Mouse (Mus musculus): Measurements from ENCODE around the gene Ifngr2. TPM values are rescaled to one million over a fixed set of nuclear protein-coding genes. Genes with fewer than 3 reads are reported as not detected.

The Ifngr2 gene
- total RNA-seq, 2 experiments from 2014 or later, result 73.3 to 106 TPM

DNA sequence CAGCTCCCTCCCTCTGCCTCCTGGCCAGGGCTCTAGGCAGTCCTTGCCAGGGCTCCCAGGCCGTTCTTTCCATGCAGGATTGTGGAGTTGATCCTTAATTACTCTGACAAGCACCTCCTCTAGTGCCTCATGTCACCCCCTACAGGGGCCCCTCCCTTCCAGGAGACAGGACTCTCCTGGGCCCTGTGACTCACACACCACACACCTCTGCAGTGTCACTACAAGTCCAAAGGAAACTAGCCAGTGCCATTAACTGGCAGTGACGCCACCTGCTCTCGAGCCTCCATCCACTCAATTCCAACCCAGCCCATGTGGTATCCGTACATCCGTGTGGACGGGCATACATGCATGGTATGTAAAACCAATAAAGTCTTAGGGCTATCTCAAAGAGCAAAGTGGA lies 12.0 kb upstream of the Ifngr2 start:
- no peak for DNase-seq (ENCODE audit: low spot score in 2 of 2)

- no peak for DNase-seq (ENCODE audit: low spot score in 2 of 2)
These were observed 10.5 kb upstream of the Ifngr2 start for GRCm38 (mm10) chr16:91536372-91536771.

DNA sequence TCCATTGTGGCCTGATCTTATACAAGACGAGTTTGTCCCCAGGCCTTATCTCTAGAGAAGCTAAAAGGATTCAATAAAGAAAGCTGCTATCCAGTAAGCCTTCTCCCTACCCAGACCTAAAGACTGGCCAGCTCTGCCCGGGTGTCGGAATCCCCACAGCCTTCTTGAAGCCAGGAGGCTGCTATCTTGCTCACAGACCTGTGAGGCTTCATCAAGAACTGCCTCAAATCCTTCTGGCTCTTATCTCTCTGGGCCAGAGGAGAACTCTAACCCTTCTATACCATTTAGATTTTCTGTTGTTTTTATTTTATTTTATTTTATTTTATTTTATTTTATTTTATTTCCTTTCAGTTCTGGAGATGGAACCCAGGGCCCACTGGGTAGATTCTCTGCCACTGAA lies 9.8 kb upstream of the Ifngr2 start:
- no peak for DNase-seq (ENCODE audit: low spot score in 2 of 2)

- no peak for DNase-seq (ENCODE audit: low spot score in 2 of 2)
These were observed 8.8 kb upstream of the Ifngr2 start for GRCm38 (mm10) chr16:91538051-91538450.

GRCm38 (mm10) chr16:91538513-91538912 lies 8.4 kb upstream of the Ifngr2 start:
- no peak for DNase-seq (ENCODE audit: low spot score in 2 of 2)

- peak; percentile 50 to 63 for DNase-seq (ENCODE audit: low spot score in 2 of 2)
These were observed 5.2 kb upstream of the Ifngr2 start for GRCm38 (mm10) chr16:91541573-91542081.

DNA sequence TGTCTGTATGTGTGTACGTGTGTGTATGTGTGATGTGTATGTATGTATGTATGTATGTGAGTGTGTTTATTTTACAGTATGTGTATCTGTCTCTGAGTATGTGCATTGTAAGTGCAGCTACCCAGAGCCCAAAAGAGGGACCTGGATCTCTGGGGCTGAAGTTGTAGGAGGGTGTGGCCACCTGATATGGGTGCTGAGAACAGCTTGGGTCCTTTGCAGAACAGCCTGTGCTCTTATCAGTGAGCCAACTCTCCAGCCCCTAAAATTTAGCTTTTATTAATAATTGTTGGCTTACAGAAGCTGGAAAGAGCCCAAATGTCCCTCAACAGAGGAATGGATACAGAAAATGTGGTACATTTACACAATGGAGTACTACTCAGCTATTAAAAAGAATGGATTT lies 3.3 kb upstream of the Ifngr2 start:
- no peak for DNase-seq (ENCODE audit: low spot score in 2 of 2)

DNA sequence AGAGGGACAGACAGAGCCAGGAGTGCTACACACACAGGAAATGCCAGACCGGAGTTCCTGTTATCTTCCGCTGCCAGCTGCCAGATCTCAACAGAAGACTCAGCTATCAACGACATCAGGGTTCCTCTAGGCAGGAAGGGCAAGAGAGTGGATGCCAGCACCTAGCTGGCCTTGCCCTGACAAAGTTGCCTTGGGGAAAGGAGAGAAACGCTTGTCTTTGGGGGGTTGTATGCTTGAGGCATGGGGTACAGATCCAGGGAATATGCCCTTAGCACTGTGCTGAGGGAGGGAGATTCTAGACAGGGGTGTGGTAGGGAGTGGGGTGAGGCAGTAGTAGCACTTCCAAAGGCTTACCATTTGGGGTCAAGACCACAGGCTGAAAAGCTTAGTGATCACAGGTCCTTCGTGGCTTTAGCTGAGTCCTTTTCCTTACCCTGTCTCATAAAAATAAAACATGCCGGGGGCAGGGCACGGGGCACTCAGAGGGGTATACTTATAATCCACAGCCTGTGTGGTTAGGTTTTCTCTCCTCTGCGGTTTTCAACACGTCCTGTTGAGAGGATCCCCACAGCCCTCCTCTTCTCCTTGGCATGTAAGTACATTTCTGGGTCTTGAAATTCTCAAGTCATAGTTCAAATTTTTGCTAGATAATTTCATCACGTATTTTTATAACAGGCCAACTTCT lies 1.1 kb upstream of the Ifngr2 start:
- no peak for DNase-seq (ENCODE audit: low spot score in 2 of 2)

DNA sequence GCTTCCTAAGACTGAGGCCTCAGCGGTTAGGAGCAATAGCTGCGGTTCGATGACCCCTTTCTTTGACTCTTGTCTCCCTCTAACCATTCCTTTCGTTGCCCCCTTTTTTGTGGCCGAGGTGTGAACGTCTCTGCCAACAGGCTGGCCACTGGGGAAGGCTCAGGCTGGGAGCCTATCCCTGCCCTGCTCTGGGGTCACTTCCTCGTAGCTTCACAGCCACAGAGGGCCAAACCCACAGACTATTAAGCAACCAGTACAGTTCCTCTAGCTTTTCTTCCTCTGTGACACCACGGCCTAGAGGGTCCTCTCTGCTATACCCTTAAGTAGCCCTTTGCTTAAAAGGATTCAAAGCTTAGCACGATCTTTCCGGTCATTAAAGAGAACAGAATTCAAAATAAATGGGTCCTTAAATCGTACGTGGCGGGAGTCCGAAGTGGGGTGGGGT lies 459 bp upstream of the Ifngr2 start:
- no peak for DNase-seq (ENCODE audit: low spot score in 2 of 2)

DNA sequence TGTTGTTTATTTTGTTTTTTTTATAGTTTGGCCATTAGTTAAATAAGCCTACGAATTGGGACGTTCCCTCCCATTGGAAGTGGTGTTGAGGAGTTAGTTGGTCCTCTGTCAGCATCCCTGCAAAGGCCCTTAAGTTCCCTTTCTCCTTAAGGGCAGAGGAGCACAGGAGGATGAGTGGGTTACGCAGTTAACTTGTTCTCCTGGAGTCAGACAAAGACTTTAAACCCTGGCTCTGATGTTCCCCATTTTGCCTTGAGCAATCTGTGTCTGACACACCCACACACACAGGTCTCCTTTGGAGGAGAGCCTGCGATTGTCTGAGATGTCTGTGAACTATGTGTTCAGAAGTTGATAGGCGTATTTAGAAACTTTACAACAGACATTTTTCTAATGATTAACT lies 1.1 kb downstream of the Ifngr2 start:
- no peak for DNase-seq (ENCODE audit: low spot score in 2 of 2)

GRCm38 (mm10) chr16:91548586-91548985 lies 1.7 kb downstream of the Ifngr2 start:
- no peak for DNase-seq (ENCODE audit: low spot score in 2 of 2)

DNA sequence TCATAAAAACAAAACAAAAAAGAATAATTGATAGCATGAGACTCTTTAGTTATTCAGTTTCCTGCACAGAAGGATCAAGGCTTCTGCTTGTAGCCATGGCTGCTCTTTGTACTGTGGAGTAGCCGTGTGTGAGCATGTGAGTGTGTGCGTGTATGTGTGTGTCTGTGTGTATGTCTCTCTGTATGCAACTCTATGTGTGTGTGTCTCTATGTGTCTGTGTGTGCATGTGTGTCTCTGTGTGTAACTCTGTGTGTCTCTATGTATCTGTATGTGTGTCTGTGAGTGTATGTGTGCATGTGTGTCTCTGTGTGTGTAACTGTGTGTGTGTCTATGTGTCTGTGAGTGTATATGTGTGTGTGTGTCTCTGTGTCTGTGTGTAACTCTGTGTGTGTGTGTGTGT lies 2.1 kb downstream of the Ifngr2 start:
- no peak for DNase-seq (ENCODE audit: low spot score in 2 of 2)

DNA sequence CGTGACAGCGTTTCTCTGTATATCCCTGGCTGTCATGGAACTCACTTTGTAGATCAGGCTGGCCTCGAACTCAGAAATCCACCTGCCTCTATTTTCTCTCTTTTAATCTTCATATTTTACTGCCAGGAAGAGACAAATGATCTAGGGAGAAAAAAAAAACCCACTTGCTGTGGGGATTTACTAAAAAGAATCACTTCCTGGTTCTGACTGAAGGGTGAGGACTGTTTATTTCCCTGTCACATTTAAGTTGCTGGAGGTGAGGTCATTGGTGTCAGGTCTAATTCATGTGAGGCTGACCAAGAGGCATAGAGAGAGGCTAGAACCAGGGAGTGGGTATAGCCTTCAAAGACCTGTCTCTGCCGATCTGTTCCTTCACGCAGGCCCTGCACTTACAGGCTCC lies 2.7 kb downstream of the Ifngr2 start:
- DNase-seq (ENCODE audit: low spot score in 2 of 2), result no peak

GRCm38 (mm10) chr16:91551081-91551524 lies 4.2 kb downstream of the Ifngr2 start:
- DNase-seq (ENCODE audit: low spot score in 2 of 2), result no peak

DNA sequence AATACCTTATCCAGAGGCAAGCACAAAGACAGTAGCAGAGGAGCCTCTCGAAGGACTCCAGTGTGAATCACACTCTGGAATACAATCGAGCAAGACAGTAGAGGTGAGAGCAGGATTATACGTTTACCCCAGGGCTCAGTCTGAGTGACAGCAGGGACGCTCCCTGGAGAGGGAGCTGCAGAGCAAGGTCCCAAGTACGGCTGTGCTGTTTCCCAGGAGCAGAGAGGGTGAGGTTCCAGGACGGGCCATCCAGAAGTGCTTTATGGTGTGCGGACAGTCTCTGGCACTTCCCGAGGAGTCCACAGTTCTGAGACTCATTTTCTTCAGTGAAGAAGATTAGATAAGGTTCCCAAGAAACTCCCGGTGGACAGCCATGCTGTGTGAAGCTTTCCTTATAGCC lies 5.2 kb downstream of the Ifngr2 start:
- no peak for DNase-seq (ENCODE audit: low spot score in 2 of 2)

DNA sequence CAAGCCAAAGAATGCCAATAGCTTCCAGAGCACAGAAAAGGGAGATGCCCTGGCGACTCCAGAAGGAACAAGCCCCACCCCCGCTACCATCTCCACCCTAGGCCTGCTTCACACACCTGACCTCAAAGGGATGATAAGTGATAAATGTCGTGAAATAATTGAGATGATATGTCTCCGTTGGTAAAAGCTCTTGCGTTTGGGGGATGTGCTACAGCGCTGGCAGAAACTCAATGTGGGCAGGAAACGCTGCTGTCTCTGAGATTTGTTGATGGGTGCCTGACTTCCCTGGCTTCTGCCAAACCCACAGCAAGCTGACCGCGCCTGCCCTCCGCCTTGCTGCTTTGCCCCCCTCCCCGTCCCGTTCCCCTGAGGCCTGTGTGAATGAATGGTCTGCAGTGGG lies 6.8 kb downstream of the Ifngr2 start:
- DNase-seq (ENCODE audit: low spot score in 2 of 2), result no peak

DNA sequence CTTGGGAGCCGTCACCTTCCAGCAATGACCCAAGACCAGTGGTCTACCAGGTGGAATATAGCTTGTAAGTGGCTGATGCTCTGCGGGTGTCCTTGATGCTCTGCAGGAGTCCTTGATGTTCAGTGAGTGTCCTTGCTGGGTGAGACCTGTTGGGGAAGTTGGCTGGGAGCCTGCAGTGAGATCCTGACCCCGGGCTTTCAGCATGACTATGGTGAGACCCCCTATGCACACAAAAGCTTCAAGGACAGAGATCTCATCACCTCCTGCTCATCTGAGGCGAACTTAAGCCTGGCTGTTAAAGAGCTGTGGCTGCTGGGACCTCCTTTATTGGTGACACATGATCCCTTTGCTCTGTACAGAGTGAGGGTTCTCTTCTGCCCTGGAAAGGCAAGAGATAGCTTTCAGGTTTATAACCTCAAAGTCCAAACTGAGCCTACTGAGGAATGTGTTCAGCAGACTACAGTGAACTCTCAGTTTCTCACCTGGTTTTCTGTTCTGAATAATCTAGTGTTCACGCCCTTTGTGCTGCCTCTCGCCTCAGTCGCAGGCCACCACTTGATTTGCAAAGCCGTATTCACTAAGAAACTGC lies 8.2 kb downstream of the Ifngr2 start:
- DNase-seq (ENCODE audit: low spot score in 2 of 2), result no peak

- DNase-seq (ENCODE audit: low spot score in 2 of 2), result no peak
These were observed 9.8 kb downstream of the Ifngr2 start for GRCm38 (mm10) chr16:91556659-91557058.

- DNase-seq (ENCODE audit: low spot score in 2 of 2), result no peak
These were observed 10.3 kb downstream of the Ifngr2 start for GRCm38 (mm10) chr16:91557214-91557613.

DNA sequence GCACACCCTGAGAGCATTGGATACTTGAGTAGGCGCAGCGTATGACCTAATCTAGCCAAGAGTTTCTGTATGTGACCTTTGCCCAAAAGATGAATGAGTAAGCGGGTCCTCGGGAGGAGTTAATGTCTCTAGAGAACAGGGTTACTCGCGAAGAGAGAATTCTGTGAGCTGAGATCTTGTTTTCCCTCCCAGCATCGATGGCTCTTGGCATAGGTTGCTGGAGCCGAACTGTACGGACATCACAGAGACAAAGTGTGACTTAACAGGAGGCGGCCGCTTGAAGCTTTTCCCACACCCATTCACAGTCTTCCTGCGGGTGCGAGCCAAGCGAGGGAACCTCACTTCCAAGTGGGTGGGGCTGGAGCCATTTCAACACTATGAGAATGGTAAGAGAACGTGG lies 10.8 kb downstream of the Ifngr2 start:
- no peak for DNase-seq (ENCODE audit: low spot score in 2 of 2)

- DNase-seq (ENCODE audit: low spot score in 2 of 2), result peak in 1 of 2 experiments; percentile 40
These were observed 14.2 kb downstream of the Ifngr2 start for GRCm38 (mm10) chr16:91561099-91561498.

DNA sequence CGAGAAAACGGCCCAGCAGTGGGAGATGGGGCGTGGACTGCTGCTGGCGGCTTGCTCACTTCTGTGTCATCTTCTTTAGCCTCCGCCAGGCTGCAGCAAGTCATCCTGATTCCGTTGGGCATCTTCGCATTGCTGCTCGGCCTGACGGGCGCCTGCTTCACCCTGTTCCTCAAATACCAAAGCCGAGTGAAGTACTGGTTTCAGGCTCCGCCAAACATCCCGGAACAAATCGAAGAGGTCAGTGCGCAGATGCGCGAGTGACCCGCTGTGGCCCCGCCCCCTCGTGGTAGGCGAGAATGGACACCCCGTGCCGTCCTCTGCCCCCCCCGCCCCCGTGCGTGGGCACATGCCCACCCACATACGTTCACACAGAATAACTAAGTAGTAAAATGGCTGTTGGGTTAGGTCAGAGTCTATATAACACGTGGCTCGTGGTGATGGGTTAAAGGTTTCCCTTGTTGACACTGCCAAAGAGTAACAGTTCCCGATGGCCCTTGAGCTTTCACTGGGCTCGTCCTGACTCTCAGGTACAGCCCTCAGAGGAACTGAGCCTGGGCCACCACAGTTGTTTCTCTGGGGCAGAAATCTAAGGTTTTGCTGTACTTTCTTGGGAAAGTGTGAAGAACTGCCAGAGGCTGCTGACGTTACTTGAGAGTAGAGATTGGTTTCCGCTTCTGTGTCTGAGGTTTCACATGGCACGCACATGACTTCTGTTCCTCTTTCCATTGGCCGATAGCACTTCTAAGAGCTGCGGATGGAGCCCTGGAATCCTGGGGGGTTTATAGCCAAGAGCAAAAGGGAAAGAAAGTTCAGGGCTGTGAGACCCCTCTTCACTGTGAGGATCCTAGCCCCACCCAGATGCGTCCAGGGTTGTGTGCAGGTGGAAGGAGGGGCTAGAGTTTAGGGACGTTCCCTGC lies 14.9 kb downstream of the Ifngr2 start:
- DNase-seq (ENCODE audit: low spot score in 2 of 2), result no peak

Data from layer of hippocampus, postnatal 10 days (tissue).